Mouse (Mus musculus) intestine, embryonic 15.5 days (tissue): Measurements from ENCODE around the gene Pcnx4. TPM values are rescaled to one million over a fixed set of nuclear protein-coding genes. Genes with fewer than 3 reads are reported as not detected.

Source experiments
- ATAC-seq: fragments of 200-750 bp; cut with Nextera tagmentation; 2 replicates; pipeline ENCODE4 v1.8.0; 2017; ENCODE audit warnings: moderate TSS enrichment, moderate library complexity
- H3K27ac ChIP-seq: fragments of 300-500 bp; sonication (generic); 2 replicates; pipeline ENCODE4 v1.5.1; 2015; ENCODE audit warnings: mild to moderate bottlenecking, inconsistent platforms
- H3K27me3 ChIP-seq: fragments of 300-500 bp; sonication (generic); replicated peaks from 2 replicates; pipeline ENCODE4 v1.6.1; 2015; ENCODE audit warnings: inconsistent platforms
- H3K36me3 ChIP-seq: fragments of 300-500 bp; sonication (generic); 2 replicates; pipeline ENCODE4 v1.6.1; 2015; ENCODE audit warnings: inconsistent platforms
- H3K4me1 ChIP-seq: fragments of 300-500 bp; sonication (generic); replicated peaks from 2 replicates; pipeline ENCODE4 v1.6.1; 2015; ENCODE audit warnings: inconsistent platforms
- H3K4me2 ChIP-seq: fragments of 300-500 bp; sonication (generic); replicated peaks from 2 replicates; pipeline ENCODE4 v1.6.1; 2015; ENCODE audit warnings: mild to moderate bottlenecking, inconsistent platforms
- H3K4me3 ChIP-seq: fragments of 300-500 bp; sonication (generic); replicated peaks from 2 replicates; pipeline ENCODE4 v1.5.1; 2015; ENCODE audit warnings: inconsistent platforms
- H3K9ac ChIP-seq: fragments of 300-500 bp; sonication (generic); 2 replicates; pipeline ENCODE4 v1.6.1; 2015; ENCODE audit warnings: inconsistent platforms
- H3K9me3 ChIP-seq: fragments of 300-500 bp; sonication (generic); 2 replicates; pipeline ENCODE4 v1.6.1; 2016; ENCODE audit warnings: inconsistent platforms
- WGBS: fragments of 180-500 bp; shearing (Covaris S2); methylation state at CpG from one replicate; pipeline ENCODE4 v1.1.7; 2015; 5-methylcytosine and 5-hydroxymethylcytosine counted together
- polyA plus RNA-seq: library from polyadenylated mRNA; unstranded; fragments of >200 nt; fragmentation: Nextera tagmentation; extraction: Ambion mirVana; gene quantifications from 2 replicates; pipeline ENCODE4 v1.2.1, GENCODE M21; 2015

The Pcnx4 gene
- polyA plus RNA-seq, 1 experiment from 2014 or later, result 7.7 TPM

GRCm38 (mm10) chr12:72620856-72621255 is 84.7 kb downstream of the Pcnx4 start:
- Histone ChIP-seq H3K9me3 (no peaks in the 10 kb centered on the region), H3K4me3 (no peak overlapping the region), H3K36me3 (no peaks in the 10 kb centered on the region), H3K9ac (no peak overlapping the region), H3K27me3 (no peaks in the 10 kb centered on the region), H3K4me2 (no peak overlapping the region), H3K4me1 (no peaks in the 10 kb centered on the region), H3K27ac (no peak overlapping the region)
- ATAC-seq, result no peak
- 90% methylated on average over 7 of the region's 7 CpGs for WGBS

- ATAC-seq, result no peak
- WGBS, result 82% methylated on average over 1 of the region's 1 CpGs
- Histone ChIP-seq H3K36me3 (no peaks in the 10 kb centered on the region), H3K9me3 (no peaks in the 10 kb centered on the region), H3K4me1 (no peaks in the 10 kb centered on the region), H3K9ac (no peak overlapping the region), H3K4me2 (no peak overlapping the region), H3K27ac (no peak overlapping the region), H3K27me3 (no peaks in the 10 kb centered on the region), H3K4me3 (no peak overlapping the region)
These were observed 85.3 kb downstream of the Pcnx4 start for GRCm38 (mm10) chr12:72621441-72621840.

DNA sequence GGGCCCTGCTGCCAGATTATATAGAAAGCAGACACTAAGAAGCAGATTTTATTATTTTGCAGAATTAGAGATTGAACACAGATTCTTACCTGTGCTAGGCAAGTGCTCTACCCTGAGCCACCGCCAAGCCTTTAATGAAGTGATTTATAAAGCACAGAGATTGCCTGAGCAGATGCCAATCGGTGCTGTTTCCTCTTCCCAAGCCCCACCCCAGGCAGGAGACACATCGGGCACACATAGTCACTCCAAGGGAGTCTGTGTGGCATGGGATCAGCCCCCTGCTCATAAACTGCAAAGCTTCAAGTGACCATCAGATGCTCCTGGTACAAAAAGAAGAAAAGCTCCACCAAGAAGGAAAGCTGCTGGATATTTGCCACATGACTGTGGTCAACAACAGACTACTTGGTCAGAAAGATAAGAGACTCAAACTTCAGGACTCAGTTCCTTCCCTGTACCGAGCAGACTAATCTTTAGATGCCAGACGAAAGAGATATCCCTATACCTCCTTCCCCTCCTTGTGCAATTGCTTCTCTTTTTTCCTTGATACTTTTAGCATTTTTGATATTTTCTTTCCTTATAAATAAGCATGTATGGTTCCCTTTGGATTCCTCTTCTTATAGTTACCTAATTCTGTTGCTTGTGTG is 86.8 kb downstream of the Pcnx4 start:
- H3K36me3 ChIP-seq, result no peaks in the 10 kb centered on the region
- no peak overlapping the region for H3K4me2 ChIP-seq
- H3K4me3 ChIP-seq, result no peak overlapping the region
- no peak overlapping the region for H3K9ac ChIP-seq
- no peak overlapping the region for H3K27ac ChIP-seq
- 73% methylated on average over 5 of the region's 5 CpGs for WGBS
- no peak for ATAC-seq
- no peaks in the 10 kb centered on the region for H3K27me3 ChIP-seq
- H3K9me3 ChIP-seq, result no peaks in the 10 kb centered on the region
- H3K4me1 ChIP-seq, result no peaks in the 10 kb centered on the region

GRCm38 (mm10) chr12:72628751-72629150 is 92.6 kb downstream of the Pcnx4 start:
- Histone ChIP-seq H3K4me1 (no peaks in the 10 kb centered on the region), H3K9me3 (no peaks in the 10 kb centered on the region), H3K27ac (no peak overlapping the region), H3K27me3 (no peaks in the 10 kb centered on the region), H3K4me2 (no peak overlapping the region), H3K4me3 (no peak overlapping the region), H3K36me3 (no peaks in the 10 kb centered on the region), H3K9ac (no peak overlapping the region)
- WGBS, result 90% methylated on average over 7 of the region's 7 CpGs
- ATAC-seq, result no peak

Other genes with a start within 250 kb of the Pcnx4 start
- 72.9 and 74.5 TPM in 2 replicates for gene Rtn1, start 127.3 kb upstream of the Pcnx4 start, polyA plus RNA-seq
- 0.21 and 0.33 TPM in 2 replicates for gene Lrrc9, start 94.5 kb upstream of the Pcnx4 start, polyA plus RNA-seq
- gene Gm4756, start 113.3 kb downstream of the Pcnx4 start, polyA plus RNA-seq, result 0.14 TPM in 1 of 2 replicates, not detected in the other
- 37.6 and 49.3 TPM in 2 replicates for gene Dhrs7, start 128.5 kb downstream of the Pcnx4 start, polyA plus RNA-seq
- 54.7 and 56.5 TPM in 2 replicates for gene Ppm1a, start 221.1 kb downstream of the Pcnx4 start, polyA plus RNA-seq